Mouse (Mus musculus) forebrain, embryonic 14.5 days (tissue): ENCODE data around the gene Thbs4. TPM values are rescaled to one million over a fixed set of nuclear protein-coding genes. Genes with fewer than 3 reads are reported as not detected.

ENCODE experiments used
- ATAC-seq: fragments of 200-750 bp; cut with Nextera tagmentation; 2 replicates; pipeline ENCODE4 v1.8.0; 2017; ENCODE audit warnings: mild to moderate bottlenecking, moderate library complexity
- DNase-seq: peaks from one replicate; pipeline ENCODE4 v3.0.0-alpha.2; 2015; ENCODE audit warnings: low spot score
- H3K27ac ChIP-seq: fragments of 300-500 bp; sonication (generic); 2 replicates; pipeline ENCODE4 v1.5.1; 2014; ENCODE audit warnings: low read depth, mild to moderate bottlenecking, control low read depth, low read length, moderate library complexity
- H3K27me3 ChIP-seq: fragments of 300-500 bp; sonication (generic); replicated peaks from 2 replicates; pipeline ENCODE4 v1.6.1; 2014; ENCODE audit warnings: low read length, control low read depth, mixed read lengths; ENCODE audit not compliant: control insufficient read depth, insufficient read depth
- H3K36me3 ChIP-seq: fragments of 300-500 bp; sonication (generic); 2 replicates; pipeline ENCODE4 v1.6.1; 2014; ENCODE audit warnings: low read length, control low read depth; ENCODE audit not compliant: control insufficient read depth, insufficient read depth
- H3K4me1 ChIP-seq: fragments of 300-500 bp; sonication (generic); 2 replicates; pipeline ENCODE4 v1.6.1; 2014; ENCODE audit warnings: antibody characterized with exemption, low read length, control low read depth; ENCODE audit not compliant: control insufficient read depth, insufficient read depth
- H3K4me2 ChIP-seq: fragments of 300-500 bp; sonication (generic); 2 replicates; pipeline ENCODE4 v1.6.1; 2014; ENCODE audit warnings: mild to moderate bottlenecking, control low read depth, low read length
- H3K4me3 ChIP-seq: fragments of 300-500 bp; sonication (generic); 2 replicates; pipeline ENCODE4 v1.5.1; 2014; ENCODE audit warnings: low read depth, low read length, control low read depth
- H3K9ac ChIP-seq: fragments of 300-500 bp; sonication (generic); 2 replicates; pipeline ENCODE4 v1.6.1; 2014; ENCODE audit warnings: mild to moderate bottlenecking, low read length, control low read depth, moderate library complexity
- H3K9me3 ChIP-seq: fragments of 300-500 bp; sonication (generic); replicated peaks from 2 replicates; pipeline ENCODE4 v1.6.1; 2016; ENCODE audit warnings: low read length, control low read depth, mixed read lengths; ENCODE audit not compliant: control insufficient read depth
- WGBS: fragments of 180-500 bp; shearing (Covaris S2); extraction: QIAGEN DNeasy Blood & Tissue Kit; methylation state at CpG from one replicate; pipeline ENCODE4 v1.1.7; 2014; 5-methylcytosine and 5-hydroxymethylcytosine counted together
- polyA plus RNA-seq: library from polyadenylated mRNA; unstranded; fragments of >200 nt; fragmentation: Nextera tagmentation; extraction: Ambion mirVana; gene quantifications from 2 replicates; pipeline ENCODE4 v1.2.1, GENCODE M21; 2014

Gene Thbs4
- polyA plus RNA-seq, 1 experiment from 2014 or later: 1.0 TPM

DNA sequence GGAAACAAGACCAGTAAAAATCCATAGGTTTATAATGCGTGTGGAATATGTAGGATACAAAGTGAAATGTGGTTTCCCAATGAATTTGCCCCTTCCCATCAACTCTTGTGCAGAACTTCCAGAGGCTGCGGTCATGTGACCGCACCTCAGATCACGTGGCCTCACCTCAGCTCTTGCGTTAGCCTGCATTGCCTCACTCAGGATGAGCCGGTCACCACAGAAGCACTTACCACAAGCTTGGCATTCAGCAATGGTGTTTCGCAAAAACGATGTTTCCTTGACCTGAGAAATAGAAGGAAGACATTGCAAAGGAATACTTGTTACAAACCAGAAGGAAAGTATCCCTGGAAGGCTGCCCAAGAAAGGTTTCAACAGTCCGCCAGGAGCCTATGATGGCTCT, 19.7 kb downstream of the Thbs4 start:
- H3K4me2 ChIP-seq: no peak overlapping the region
- H3K9me3 ChIP-seq: no peaks in the 10 kb centered on the region
- no peaks in the 10 kb centered on the region for H3K36me3 ChIP-seq
- H3K9ac ChIP-seq: no peak overlapping the region
- H3K4me1 ChIP-seq: no peaks in the 10 kb centered on the region
- H3K27me3 ChIP-seq: no peaks in the 10 kb centered on the region
- no peak overlapping the region for H3K4me3 ChIP-seq
- DNase-seq (no peak), ATAC-seq (no peak)
- no peak overlapping the region for H3K27ac ChIP-seq
- WGBS: 96% methylated on average over 9 of the region's 9 CpGs

DNA sequence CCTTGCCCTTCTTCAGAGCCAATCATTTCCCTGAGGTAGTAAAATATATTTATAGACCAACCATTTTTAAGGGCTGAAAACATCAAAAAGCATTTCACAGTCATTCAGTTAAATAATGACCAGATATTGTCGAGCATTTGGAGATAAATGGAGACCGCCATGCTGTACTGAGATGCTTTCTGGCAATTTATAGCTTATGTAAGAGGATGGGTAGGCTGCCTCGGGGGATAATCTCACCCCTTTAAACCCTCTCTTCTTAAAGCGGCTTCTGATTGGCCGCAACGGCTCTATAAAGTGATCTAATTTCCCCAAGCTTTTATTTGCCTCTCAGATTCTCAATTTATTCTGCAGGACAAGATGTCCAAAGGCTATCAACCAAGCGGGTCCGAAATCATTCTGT, 22.1 kb downstream of the Thbs4 start:
- Histone ChIP-seq H3K4me2 (no peak overlapping the region), H3K9ac (no peak overlapping the region), H3K4me3 (no peak overlapping the region), H3K27ac (no peak overlapping the region), H3K4me1 (no peaks in the 10 kb centered on the region), H3K27me3 (no peaks in the 10 kb centered on the region), H3K36me3 (no peaks in the 10 kb centered on the region), H3K9me3 (no peaks in the 10 kb centered on the region)
- DNase-seq: no peak
- ATAC-seq: no peak
- 87% methylated on average over 8 of the region's 8 CpGs for WGBS

DNA sequence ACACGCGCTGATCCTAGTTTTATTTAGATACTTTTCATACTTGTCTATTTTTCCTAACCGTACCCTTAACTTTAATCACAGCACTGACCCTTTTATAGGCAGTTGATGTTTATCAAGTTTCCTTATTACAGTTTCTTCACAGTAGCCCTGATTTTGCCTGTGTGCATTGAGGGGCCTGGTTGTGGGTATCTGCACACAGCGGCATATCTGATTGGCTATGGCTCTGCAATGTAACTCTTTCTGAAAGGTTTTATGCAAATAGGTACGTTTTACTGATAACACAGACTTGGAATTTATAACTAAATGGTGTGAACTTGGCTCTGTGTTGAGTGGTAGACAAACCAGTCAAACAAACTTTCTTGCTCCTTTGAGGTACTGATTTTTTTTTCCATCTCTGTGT, 23.1 kb downstream of the Thbs4 start:
- Histone ChIP-seq H3K4me2 (no peak overlapping the region), H3K9ac (no peak overlapping the region), H3K27ac (no peak overlapping the region), H3K4me1 (no peaks in the 10 kb centered on the region), H3K36me3 (no peaks in the 10 kb centered on the region), H3K4me3 (no peak overlapping the region), H3K27me3 (no peaks in the 10 kb centered on the region), H3K9me3 (no peaks in the 10 kb centered on the region)
- ATAC-seq (no peak), DNase-seq (no peak)
- WGBS: 89% methylated on average over 5 of the region's 5 CpGs

DNA sequence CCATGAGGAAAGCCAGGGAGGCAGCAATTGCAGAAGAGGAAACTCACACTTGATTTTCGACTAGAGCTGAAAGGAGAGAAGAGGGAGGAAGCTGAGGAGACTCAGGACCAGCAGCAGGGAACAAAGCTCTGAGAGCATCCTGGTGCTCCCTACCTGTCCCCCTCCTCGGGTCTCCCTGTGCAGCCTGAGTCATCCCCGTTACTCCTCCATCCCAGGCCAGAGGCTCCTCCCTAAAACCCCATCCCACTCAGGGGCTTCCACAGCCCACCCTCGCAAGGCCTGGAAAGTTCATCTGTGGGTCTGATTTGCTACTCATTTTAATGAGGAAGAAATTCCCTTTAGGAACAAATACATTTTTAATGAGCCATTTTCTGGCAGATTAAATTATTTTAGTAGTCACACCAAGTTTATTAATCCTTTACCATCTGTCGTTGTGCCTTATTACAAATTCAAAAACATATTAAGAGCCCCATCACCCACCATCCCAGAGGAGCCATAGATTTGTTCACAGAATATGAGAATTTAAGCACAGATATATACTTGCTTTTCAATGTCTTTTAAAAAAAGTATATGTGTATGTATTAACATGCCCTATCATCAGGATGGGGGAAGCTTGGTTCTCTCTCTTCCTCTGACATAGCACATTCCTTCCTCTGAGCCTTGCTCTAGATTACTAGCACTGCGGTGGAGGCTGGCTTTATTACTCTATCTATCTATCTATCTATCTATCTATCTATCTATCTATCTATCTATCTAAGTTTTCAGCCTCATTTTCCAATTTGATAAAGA, 29.0 kb downstream of the Thbs4 start:
- H3K4me2 ChIP-seq: no peak overlapping the region
- H3K27me3 ChIP-seq: no peaks in the 10 kb centered on the region
- H3K4me3 ChIP-seq: no peak overlapping the region
- 76% methylated on average over 6 of the region's 6 CpGs for WGBS
- H3K27ac ChIP-seq: peak overlapping the region; percentile 27; the same call in 1 of the 2 replicates
- H3K9me3 ChIP-seq: no peaks in the 10 kb centered on the region
- ATAC-seq (no peak), DNase-seq (peak; percentile 39)
- H3K9ac ChIP-seq: no peak overlapping the region
- no peaks in the 10 kb centered on the region for H3K4me1 ChIP-seq
- no peaks in the 10 kb centered on the region for H3K36me3 ChIP-seq

DNA sequence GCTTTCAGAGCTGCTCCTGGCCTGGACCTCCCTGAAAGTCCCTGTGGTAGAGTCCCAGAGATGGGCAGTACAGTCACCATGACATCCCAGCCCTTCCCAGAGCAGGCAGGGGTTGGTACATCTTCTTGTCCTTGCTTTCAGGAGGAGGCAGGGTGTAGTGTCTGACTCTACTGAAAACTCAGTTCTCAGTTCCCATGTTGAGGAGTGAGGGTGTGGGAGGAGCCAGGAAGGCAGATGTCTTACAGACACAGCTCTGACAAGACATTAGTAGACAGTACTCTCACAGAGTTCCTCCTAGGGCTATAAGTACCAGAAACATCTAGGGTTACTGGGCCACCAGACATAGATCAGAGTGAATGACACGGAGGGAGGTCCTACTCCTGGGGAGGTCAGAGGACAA, 32.3 kb downstream of the Thbs4 start:
- Histone ChIP-seq H3K27ac (no peak overlapping the region), H3K9ac (no peak overlapping the region), H3K9me3 (no peaks in the 10 kb centered on the region), H3K36me3 (no peaks in the 10 kb centered on the region), H3K4me3 (no peak overlapping the region), H3K27me3 (no peaks in the 10 kb centered on the region), H3K4me1 (no peaks in the 10 kb centered on the region), H3K4me2 (no peak overlapping the region)
- 73% methylated on average over 1 of the region's 1 CpGs for WGBS
- no peak for DNase-seq
- ATAC-seq: no peak

DNA sequence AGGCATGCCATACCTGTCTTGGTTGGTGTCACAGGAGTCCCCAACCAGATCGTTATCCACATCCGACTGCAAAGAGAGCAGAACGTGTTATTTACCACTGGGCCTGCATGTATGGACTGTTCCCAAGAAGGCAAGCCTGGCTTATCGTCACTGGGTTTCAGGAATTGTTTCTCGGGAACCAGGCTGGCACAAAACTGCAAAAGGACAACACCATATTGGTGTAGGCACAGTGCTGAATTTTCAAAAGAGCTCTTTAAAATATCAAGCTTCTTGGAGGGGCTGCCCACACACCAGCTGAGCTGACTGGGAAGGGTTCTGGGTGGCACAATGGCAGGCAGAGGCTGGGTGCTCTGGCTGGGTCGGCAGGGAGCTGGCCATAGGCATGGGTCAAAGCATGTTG, 34.1 kb downstream of the Thbs4 start:
- Histone ChIP-seq H3K36me3 (no peaks in the 10 kb centered on the region), H3K4me2 (no peak overlapping the region), H3K27me3 (no peaks in the 10 kb centered on the region), H3K27ac (no peak overlapping the region), H3K4me3 (no peak overlapping the region), H3K9me3 (no peaks in the 10 kb centered on the region), H3K4me1 (no peaks in the 10 kb centered on the region), H3K9ac (no peak overlapping the region)
- no peak for DNase-seq
- WGBS: 84% methylated on average over 6 of the region's 6 CpGs
- ATAC-seq: no peak

DNA sequence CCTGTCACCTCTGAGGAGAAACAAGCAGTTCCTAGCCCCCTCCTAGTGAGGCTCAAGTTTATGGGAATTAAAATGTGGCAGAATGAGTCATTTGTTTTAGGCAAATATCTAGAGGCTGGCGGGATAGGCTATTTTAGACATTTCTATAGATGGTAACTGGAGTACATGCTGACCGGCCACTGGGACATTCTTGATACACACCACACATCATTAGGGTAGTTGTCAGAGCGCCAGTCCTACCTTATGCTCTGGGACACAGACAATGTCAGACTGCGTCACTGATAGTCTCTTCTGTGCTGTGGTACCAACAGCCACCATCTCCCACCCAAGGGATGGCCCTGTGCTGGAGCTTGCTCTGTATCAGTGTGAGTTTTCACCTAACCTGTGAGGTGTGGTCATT, 35.5 kb downstream of the Thbs4 start:
- Histone ChIP-seq H3K4me2 (no peak overlapping the region), H3K9ac (no peak overlapping the region), H3K27ac (no peak overlapping the region), H3K9me3 (no peaks in the 10 kb centered on the region), H3K36me3 (no peaks in the 10 kb centered on the region), H3K4me3 (no peak overlapping the region), H3K27me3 (no peaks in the 10 kb centered on the region), H3K4me1 (no peaks in the 10 kb centered on the region)
- ATAC-seq (no peak), DNase-seq (no peak)
- 91% methylated on average over 4 of the region's 4 CpGs for WGBS

DNA sequence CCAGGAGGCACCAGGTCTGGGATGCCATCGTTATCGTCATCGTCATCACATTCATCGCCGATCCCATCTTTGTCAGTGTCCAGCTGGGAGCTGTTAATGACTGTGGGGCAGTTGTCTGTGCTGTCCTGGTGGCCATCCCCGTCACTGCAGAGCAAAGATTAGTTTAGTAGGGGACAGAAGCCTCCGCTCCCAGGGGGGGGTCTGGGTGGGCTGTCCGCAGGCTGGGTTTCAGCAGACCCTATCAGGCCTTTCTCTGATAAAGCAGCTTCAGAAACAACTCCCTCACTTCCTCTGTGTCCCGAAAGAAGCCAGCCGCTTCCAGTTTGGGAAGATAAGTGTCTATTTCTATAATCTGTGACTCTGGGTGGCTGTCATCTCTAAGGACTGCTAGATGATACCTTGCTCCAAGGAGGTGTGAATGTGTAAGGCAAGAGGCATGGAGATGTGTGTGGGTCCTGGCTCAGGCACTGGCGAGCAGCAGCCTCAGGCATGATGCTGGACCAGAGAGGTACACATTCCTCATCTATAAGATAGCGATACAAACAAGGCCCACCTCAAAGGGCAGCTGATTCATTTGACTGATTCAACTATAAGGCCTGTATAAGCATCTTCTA, 36.5 kb downstream of the Thbs4 start:
- no peak for ATAC-seq
- DNase-seq: no peak
- no peak overlapping the region for H3K4me2 ChIP-seq
- no peak overlapping the region for H3K9ac ChIP-seq
- H3K36me3 ChIP-seq: no peaks in the 10 kb centered on the region
- 89% methylated on average over 12 of the region's 12 CpGs for WGBS
- H3K4me3 ChIP-seq: no peak overlapping the region
- no peak overlapping the region for H3K27ac ChIP-seq
- H3K9me3 ChIP-seq: no peaks in the 10 kb centered on the region
- no peaks in the 10 kb centered on the region for H3K4me1 ChIP-seq
- H3K27me3 ChIP-seq: no peaks in the 10 kb centered on the region

DNA sequence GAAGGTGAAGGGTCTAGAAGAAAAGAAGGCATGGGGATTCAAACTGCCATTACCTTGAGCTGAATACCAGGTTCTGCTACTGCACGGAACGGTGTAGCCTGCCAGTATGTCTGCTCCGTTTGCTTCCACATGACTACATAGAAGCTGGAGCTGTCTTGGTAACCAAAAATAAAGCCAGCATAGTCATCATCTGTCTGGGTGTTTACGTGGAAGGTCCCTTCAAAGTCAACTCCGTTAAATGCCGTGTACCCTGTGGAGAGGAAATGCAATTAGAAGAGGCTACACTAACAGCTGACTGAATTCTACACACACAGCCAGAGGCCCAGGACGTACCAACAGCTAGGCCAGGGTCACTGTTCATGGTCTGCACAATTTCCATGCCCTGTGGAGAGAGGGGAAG, 39.6 kb downstream of the Thbs4 start:
- peaks cover 5% of the 10 kb centered on the region; the same call in 1 of the 2 replicates for H3K4me1 ChIP-seq
- no peaks in the 10 kb centered on the region for H3K36me3 ChIP-seq
- H3K9ac ChIP-seq: no peak overlapping the region
- H3K9me3 ChIP-seq: no peaks in the 10 kb centered on the region
- H3K27ac ChIP-seq: no peak overlapping the region
- ATAC-seq (no peak), DNase-seq (no peak)
- 58% methylated on average over 7 of the region's 7 CpGs for WGBS
- H3K4me3 ChIP-seq: no peak overlapping the region
- no peaks in the 10 kb centered on the region for H3K27me3 ChIP-seq
- no peak overlapping the region for H3K4me2 ChIP-seq
